Mouse (Mus musculus): ENCODE measurements around the gene 4930432M17Rik.

DNA sequence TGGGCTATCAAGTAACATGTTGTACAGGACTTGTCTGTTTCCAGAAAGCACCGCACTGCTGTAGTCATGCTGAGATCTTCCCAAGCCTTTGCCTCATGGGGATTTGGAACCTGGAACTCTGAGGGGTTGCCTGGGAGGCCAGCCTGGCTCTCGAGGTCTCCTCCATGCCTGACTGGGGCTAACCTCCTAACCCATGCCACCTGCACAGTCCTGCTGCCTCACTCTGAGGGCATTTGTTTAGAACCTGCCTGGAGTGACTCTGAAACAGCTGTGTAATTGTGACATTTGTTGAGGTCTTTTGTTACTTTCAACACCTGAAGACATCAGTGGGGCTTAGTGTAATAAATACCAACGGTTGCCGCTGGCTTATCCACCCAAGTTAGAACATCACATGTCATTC, 41.7 kb downstream of the 4930432M17Rik start:
- no peak for TF ChIP-seq POLR2A (IDR thresholded peaks at IDR 0.05; ENCODE audit: low read depth, low read length)
- no peak for TF ChIP-seq CTCF (IDR thresholded peaks at IDR 0.05; ENCODE audit: extremely low read depth, insufficient read length, insufficient replicate concordance, low read depth, low read length)
